Mouse (Mus musculus) frontal cortex, postnatal 10 days (tissue): ENCODE data around the gene Kif3a.

Source experiments
- DNase-seq, 2 experiments: peaks; one replicate each; pipeline ENCODE4 v3.0.0; 2022; ENCODE audit warnings: low spot score in 2 of 2, mixed read lengths in 1 of 2

The Kif3a gene

GRCm38 (mm10) chr11:53651441-53651840 is 84.3 kb downstream of the Kif3a start:
- DNase-seq: no peak
